Comparison of ENCODE assay signal across 8 mouse cellular contexts in the genomic region with DNA sequence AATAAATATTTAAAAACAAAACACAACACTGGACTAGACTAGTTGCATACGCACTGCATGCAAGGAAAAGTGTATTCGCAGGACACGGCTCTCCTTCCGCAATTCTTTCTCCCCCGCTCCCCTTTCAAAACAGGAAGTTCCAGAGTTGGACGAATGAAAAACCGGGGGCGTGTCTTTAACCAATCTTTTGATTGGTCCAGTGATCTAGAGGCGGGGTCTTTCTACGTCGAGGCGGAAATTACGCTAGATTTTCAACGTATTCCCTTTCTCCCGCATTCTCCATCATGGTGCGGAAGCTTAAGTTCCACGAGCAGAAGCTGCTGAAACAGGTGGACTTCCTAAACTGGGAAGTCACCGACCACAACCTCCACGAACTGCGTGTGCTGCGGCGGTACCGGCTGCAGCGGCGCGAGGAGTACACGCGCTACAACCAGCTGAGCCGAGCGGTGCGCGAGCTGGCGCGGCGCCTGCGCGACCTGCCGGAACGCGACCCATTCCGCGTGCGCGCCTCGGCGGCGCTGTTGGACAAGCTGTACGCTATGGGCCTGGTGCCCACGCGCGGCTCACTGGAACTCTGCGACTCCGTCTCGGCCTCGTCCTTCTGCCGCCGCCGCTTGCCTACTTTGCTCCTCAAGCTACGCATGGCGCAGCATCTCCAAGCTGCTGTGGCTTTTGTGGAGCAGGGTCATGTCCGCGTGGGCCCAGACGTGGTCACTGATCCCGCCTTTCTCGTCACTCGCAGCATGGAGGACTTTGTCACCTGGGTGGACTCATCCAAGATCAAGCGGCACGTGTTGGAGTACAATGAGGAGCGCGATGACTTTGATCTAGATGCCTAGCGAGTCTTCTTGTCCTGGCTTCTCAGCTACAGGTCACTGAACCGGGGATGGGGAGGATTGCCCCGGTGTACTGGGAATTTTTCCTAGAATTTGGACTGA. TPM values are rescaled to one million over a fixed set of nuclear protein-coding genes. Genes with fewer than 3 reads are reported as not detected.
A peak's percentile ranks its signal among the peaks of the same experiment; 100 is the strongest.
DNase-seq lines count a peak whose midpoint lies in the region; ATAC-seq and TF ChIP-seq lines count a peak whose summit lies in the region.

A gene (plus strand): TSS at position 253 of the 938 bp plus-strand sequence.

- peak within 1 kb of the TSS; percentile 89 for H3K27ac ChIP-seq in hindbrain, embryonic 10.5 days
- peak within 1 kb of the TSS; percentile 90 for H3K27ac ChIP-seq in lung, postnatal 0 days (ENCODE audit: low read length)

- peak within 1 kb of the TSS; percentile 84 for H3K4me3 ChIP-seq in hindbrain, embryonic 10.5 days
- H3K4me3 ChIP-seq in lung, postnatal 0 days (ENCODE audit: low read depth, low read length): peak within 1 kb of the TSS; percentile 66

- no peaks in the 10 kb centered on the region for H3K27me3 ChIP-seq in hindbrain, embryonic 10.5 days (ENCODE audit: insufficient read depth, poor library complexity, severe bottlenecking)
- no peaks in the 10 kb centered on the region for H3K27me3 ChIP-seq in lung, postnatal 0 days (replicated peaks; ENCODE audit: insufficient read depth, low read length)

- DNase-seq in MN1 (ENCODE audit: low spot score): peak; percentile 97
- DNase-seq in cerebellum, adult 9-10 months: peak; percentile 97
- peak; percentile 87 for DNase-seq in hindbrain, embryonic 10.5 days (ENCODE audit: low spot score)
- DNase-seq in layer of hippocampus, adult 9-11 months: peak; percentile 93
- DNase-seq in lung, postnatal 0 days (ENCODE audit: low spot score): peak; percentile 100
- peak; percentile 78 for DNase-seq in ovary, postnatal 14 days (ENCODE audit: low spot score)
- DNase-seq in thymus, postnatal 14 days: peak; percentile 93

- no peaks in the 10 kb centered on the region for H3K9me3 ChIP-seq in hindbrain, embryonic 10.5 days
- no peaks in the 10 kb centered on the region for H3K9me3 ChIP-seq in lung, postnatal 0 days (ENCODE audit: low read length)

- peak; percentile 61 for TF ChIP-seq CTCF in lung, postnatal 0 days (IDR thresholded peaks at IDR 0.05)

- H3K4me2 ChIP-seq in lung, postnatal 0 days (replicated peaks; ENCODE audit: low read depth, low read length): peak within 1 kb of the TSS; percentile 86

- peak within 1 kb of the TSS; percentile 24 for H3K9ac ChIP-seq in lung, postnatal 0 days (replicated peaks; ENCODE audit: low read depth)

- TF ChIP-seq EP300 in lung, postnatal 0 days (IDR thresholded peaks at IDR 0.05): peak; percentile 61

- H3K36me3 ChIP-seq in hindbrain, embryonic 10.5 days: peaks cover 3% of the 10 kb centered on the region; the same call in 1 of the 2 replicates
- no peaks in the 10 kb centered on the region for H3K36me3 ChIP-seq in lung, postnatal 0 days (ENCODE audit: insufficient read depth, low read length)

- WGBS in hindbrain, embryonic 10.5 days: under 1% methylated on average over 73 of the region's 73 CpGs
- WGBS in lung, postnatal 0 days: under 1% methylated on average over 73 of the region's 73 CpGs

- H3K4me1 ChIP-seq in hindbrain, embryonic 10.5 days (replicated peaks): peaks cover 16% of the 10 kb centered on the region
- H3K4me1 ChIP-seq in lung, postnatal 0 days (ENCODE audit: insufficient read depth, low read depth, low read length): 0 out of 2 replicates have a peak, but pooled peaks cover 4% of the 10 kb centered on the region

- ATAC-seq in frontal cortex, adult (ENCODE audit: low TSS enrichment): peak; percentile 94
- peak; percentile 96 for ATAC-seq in lung, postnatal 0 days

RNA-seq across cellular contexts. Expression of the gene that starts here (rescaled TPM):
- polyA plus RNA-seq in hindbrain, embryonic 10.5 days (2016; fragmentation: Nextera tagmentation; extraction: Ambion mirVana): 66.8 and 67.9 TPM in 2 replicates
- 84.7 and 87.7 TPM in 2 replicates for polyA plus RNA-seq in lung, postnatal 0 days (2015; fragmentation: Nextera tagmentation; extraction: Ambion mirVana)

Comparison
In these comparisons a context has a peak if more than half of its experiments do, and no peak if none do; other contexts are left out.
1. Peak in every context shown above with its lines: DNase-seq, ATAC-seq, H3K4me3 ChIP-seq and H3K27ac ChIP-seq.